Mouse (Mus musculus): ENCODE data around the gene Dpf3. TPM values are rescaled to one million over a fixed set of nuclear protein-coding genes. Genes with fewer than 3 reads are reported as not detected.

Dpf3 gene
- polyA plus RNA-seq, 1 experiment from 2014 or later = 4.2 TPM

DNA sequence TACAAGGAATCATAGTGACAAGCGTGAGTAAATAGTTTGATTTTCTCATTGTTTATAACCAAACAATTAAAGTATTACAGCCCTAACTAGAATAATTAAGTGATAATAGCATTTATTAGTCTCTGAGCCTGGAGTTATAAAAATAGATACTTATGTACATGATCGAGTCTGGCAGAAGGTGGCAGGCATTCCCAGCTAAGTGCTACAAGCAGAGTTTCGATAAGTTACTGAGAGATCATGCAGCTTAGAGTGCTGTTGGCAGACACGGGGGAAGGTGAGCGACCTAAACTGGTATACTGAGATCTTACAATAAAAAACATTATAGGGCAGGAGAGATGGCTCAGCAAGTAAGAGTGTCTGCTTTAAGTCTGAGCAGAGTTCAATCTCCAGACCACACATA, 3.9 kb downstream of the Dpf3 start:
- ATAC-seq (ENCODE audit: insufficient read depth, low FRiP score) = no peak
- Histone ChIP-seq H3K27me3 (ENCODE audit: control insufficient read depth, insufficient read depth, low read length) (peaks cover 15% of the 10 kb centered on the region), H3K36me3 (ENCODE audit: control insufficient read depth, insufficient read depth, low read length) (no peaks in the 10 kb centered on the region), H3K9ac (ENCODE audit: low read length) (no peak overlapping the region), H3K4me1 (ENCODE audit: control insufficient read depth, insufficient read depth, low read length) (peaks cover 6% of the 10 kb centered on the region), H3K4me3 (replicated peaks; ENCODE audit: low read length) (no peak overlapping the region), H3K4me2 (ENCODE audit: low read depth, low read length) (no peak overlapping the region), H3K9me3 (replicated peaks; ENCODE audit: control insufficient read depth, low read length) (no peaks in the 10 kb centered on the region), H3K27ac (ENCODE audit: low read length) (no peak overlapping the region)
- 42% methylated on average over 5 of the region's 5 CpGs for WGBS

DNA sequence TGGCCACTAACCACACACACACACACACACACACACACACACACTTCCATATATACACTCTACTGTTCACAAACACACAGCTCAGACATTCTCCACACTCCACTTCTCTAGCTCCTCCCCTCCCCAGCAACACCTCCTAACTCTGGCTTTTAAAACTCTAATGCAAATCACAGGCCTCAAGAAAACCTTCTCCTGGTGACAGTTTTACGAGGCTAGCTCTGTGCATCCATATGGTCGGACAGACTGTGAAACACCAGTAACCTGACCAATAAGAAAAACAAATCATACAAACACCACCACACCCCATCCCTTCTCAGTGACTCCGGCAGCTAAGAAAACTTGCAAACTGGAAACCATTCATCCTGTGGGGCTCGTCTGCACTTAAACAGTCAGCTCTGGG, 6.1 kb downstream of the Dpf3 start:
- H3K27ac ChIP-seq (ENCODE audit: low read length) = no peak overlapping the region
- ATAC-seq (ENCODE audit: insufficient read depth, low FRiP score) = no peak
- no peak overlapping the region for H3K4me3 ChIP-seq (replicated peaks; ENCODE audit: low read length)
- H3K4me2 ChIP-seq (ENCODE audit: low read depth, low read length) = no peak overlapping the region
- H3K9ac ChIP-seq (ENCODE audit: low read length) = no peak overlapping the region
- H3K4me1 ChIP-seq (ENCODE audit: control insufficient read depth, insufficient read depth, low read length) = peaks cover 4% of the 10 kb centered on the region
- H3K36me3 ChIP-seq (ENCODE audit: control insufficient read depth, insufficient read depth, low read length) = no peaks in the 10 kb centered on the region
- H3K9me3 ChIP-seq (replicated peaks; ENCODE audit: control insufficient read depth, low read length) = no peaks in the 10 kb centered on the region
- peaks cover 15% of the 10 kb centered on the region for H3K27me3 ChIP-seq (ENCODE audit: control insufficient read depth, insufficient read depth, low read length)
- 59% methylated on average over 4 of the region's 4 CpGs for WGBS

DNA sequence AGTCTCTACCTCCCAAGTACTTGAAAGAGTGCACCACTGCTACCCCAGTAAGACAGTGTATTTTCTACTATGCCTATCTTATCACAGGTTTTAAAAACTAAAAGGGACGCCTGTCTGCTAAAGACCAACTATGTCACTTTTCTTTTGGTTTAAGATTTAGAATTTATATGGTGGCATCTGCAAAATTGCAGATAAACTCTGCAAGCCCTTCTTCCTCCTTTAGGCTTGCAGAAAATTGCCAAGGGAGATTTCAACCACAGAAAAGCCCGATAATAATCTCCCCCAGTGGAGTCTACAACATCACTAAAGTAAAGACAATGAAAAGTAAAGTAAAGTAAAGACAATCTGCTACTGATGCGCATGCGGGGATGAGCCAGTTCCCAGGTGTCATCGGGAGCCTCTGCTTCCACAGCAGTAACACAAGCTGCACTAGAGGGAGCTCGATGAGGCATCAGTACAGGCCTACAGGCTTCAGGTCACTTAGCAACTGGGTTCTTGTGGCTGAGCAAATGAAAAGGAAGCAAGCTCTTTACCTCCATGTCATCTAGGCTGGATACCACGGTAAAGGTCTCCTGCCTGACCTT, 7.6 kb downstream of the Dpf3 start:
- Histone ChIP-seq H3K27me3 (ENCODE audit: control insufficient read depth, insufficient read depth, low read length) (peaks cover 12% of the 10 kb centered on the region; the same call in 1 of the 2 replicates), H3K9ac (ENCODE audit: low read length) (no peak overlapping the region), H3K4me2 (ENCODE audit: low read depth, low read length) (no peak overlapping the region), H3K4me1 (ENCODE audit: control insufficient read depth, insufficient read depth, low read length) (no peaks in the 10 kb centered on the region), H3K27ac (ENCODE audit: low read length) (no peak overlapping the region), H3K9me3 (replicated peaks; ENCODE audit: control insufficient read depth, low read length) (no peaks in the 10 kb centered on the region), H3K36me3 (ENCODE audit: control insufficient read depth, insufficient read depth, low read length) (no peaks in the 10 kb centered on the region), H3K4me3 (replicated peaks; ENCODE audit: low read length) (no peak overlapping the region)
- 68% methylated on average over 7 of the region's 7 CpGs for WGBS
- ATAC-seq (ENCODE audit: insufficient read depth, low FRiP score) = no peak

DNA sequence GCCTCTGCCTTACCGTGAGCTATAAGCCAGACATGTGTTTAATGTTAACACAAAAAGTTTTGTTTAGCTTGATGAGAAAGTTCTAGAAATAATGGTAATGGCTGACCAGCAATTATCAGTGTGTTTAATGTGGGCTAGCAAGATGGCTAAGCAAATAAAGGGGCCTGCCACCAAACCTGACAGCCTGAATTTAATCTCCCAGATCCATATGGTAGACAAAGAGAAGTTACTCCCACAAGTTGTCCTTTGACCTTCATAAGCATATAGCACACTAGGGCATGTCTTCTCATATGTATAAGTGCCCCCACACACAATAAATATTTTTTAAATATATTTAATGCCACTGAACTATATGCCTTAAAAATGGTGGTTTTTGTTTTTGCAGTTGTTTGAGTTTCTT, 8.4 kb downstream of the Dpf3 start:
- no peaks in the 10 kb centered on the region for H3K9me3 ChIP-seq (replicated peaks; ENCODE audit: control insufficient read depth, low read length)
- H3K4me1 ChIP-seq (ENCODE audit: control insufficient read depth, insufficient read depth, low read length) = no peaks in the 10 kb centered on the region
- H3K9ac ChIP-seq (ENCODE audit: low read length) = no peak overlapping the region
- peaks cover 4% of the 10 kb centered on the region; the same call in 1 of the 2 replicates for H3K27me3 ChIP-seq (ENCODE audit: control insufficient read depth, insufficient read depth, low read length)
- H3K27ac ChIP-seq (ENCODE audit: low read length) = no peak overlapping the region
- H3K36me3 ChIP-seq (ENCODE audit: control insufficient read depth, insufficient read depth, low read length) = no peaks in the 10 kb centered on the region
- no peak overlapping the region for H3K4me3 ChIP-seq (replicated peaks; ENCODE audit: low read length)
- whole genome bisulfite sequencing = 42% methylated on average over 1 of the region's 1 CpGs
- ATAC-seq (ENCODE audit: insufficient read depth, low FRiP score) = no peak
- no peak overlapping the region for H3K4me2 ChIP-seq (ENCODE audit: low read depth, low read length)

DNA sequence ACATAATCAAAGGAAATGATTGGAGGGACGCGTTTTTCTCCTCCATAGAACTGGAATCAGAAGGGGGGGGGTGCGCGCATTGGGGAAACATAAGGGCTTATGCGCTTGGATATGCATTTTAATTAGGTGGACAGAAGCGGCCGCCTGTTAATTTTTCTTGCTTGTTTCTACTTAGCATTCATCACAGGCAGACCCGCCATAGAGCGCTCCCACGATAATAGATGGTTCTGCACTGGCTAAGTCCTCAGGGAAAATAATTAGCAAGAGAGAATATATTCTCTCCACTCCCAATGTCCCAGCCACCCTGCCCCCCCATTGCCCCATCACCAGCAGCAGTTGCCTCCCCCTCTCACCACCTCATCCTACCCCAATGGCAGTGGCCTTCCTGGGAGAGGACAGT, 11.2 kb downstream of the Dpf3 start:
- 87% methylated on average over 10 of the region's 10 CpGs for WGBS
- H3K9me3 ChIP-seq (replicated peaks; ENCODE audit: control insufficient read depth, low read length) = no peaks in the 10 kb centered on the region
- ATAC-seq (ENCODE audit: insufficient read depth, low FRiP score) = no peak
- no peaks in the 10 kb centered on the region for H3K36me3 ChIP-seq (ENCODE audit: control insufficient read depth, insufficient read depth, low read length)
- no peak overlapping the region for H3K4me2 ChIP-seq (ENCODE audit: low read depth, low read length)
- no peaks in the 10 kb centered on the region for H3K4me1 ChIP-seq (ENCODE audit: control insufficient read depth, insufficient read depth, low read length)
- H3K27ac ChIP-seq (ENCODE audit: low read length) = no peak overlapping the region
- H3K27me3 ChIP-seq (ENCODE audit: control insufficient read depth, insufficient read depth, low read length) = no peaks in the 10 kb centered on the region
- no peak overlapping the region for H3K9ac ChIP-seq (ENCODE audit: low read length)
- H3K4me3 ChIP-seq (replicated peaks; ENCODE audit: low read length) = no peak overlapping the region

DNA sequence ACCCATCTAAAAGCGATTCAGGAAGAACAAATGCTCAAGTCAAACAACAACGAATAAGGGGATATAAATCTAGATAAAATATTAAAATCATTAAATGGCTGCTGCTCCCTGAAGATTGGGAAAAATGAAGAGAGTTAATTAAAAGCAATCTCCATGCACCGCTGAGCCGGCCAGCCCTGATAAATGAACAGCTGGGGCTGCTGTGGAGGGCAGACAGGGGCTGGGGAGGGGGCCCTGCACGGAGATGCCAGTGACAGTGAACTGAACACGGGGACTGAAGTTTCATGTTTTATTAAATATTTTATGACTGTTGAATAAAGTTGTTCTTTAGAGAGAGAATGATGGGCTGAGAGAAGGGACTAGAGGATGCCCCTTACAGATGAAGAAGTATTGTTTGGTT, 12.1 kb downstream of the Dpf3 start:
- H3K4me1 ChIP-seq (ENCODE audit: control insufficient read depth, insufficient read depth, low read length) = no peaks in the 10 kb centered on the region
- no peak for ATAC-seq (ENCODE audit: insufficient read depth, low FRiP score)
- 43% methylated on average over 6 of the region's 6 CpGs for WGBS

DNA sequence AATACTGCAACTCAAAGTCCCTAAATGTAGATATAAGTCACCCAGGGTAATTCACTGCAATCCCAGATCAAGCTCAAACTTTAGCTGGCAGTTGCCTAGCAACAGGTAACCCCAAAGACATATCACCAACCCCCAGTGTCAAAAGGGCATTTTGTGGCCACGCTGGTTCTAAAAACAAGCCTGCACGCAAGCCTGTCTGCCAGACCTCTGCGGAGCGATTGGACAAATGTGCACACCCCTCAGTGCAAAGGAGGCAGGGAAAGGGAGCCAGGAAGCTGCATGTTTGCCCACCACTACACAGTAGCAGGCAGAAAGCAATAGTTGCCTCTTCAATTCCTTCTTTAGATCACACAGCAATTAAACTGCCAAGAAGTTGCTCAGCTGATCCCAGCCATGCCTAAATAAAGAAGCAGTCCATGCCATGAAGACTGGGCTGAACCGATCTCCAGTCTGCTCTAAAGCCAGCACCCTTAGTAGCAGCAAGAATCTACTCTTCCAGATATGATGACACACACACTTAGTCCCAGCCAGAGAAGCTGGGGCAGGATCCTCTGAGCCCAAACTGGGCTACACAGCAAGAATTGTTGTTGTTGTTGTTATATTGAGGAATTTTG, 13.4 kb downstream of the Dpf3 start:
- ATAC-seq (ENCODE audit: insufficient read depth, low FRiP score) = no peak
- Histone ChIP-seq H3K27me3 (ENCODE audit: control insufficient read depth, insufficient read depth, low read length) (no peaks in the 10 kb centered on the region), H3K36me3 (ENCODE audit: control insufficient read depth, insufficient read depth, low read length) (no peaks in the 10 kb centered on the region), H3K4me2 (ENCODE audit: low read depth, low read length) (no peak overlapping the region), H3K4me1 (ENCODE audit: control insufficient read depth, insufficient read depth, low read length) (no peaks in the 10 kb centered on the region), H3K9me3 (replicated peaks; ENCODE audit: control insufficient read depth, low read length) (no peaks in the 10 kb centered on the region), H3K4me3 (replicated peaks; ENCODE audit: low read length) (no peak overlapping the region), H3K27ac (ENCODE audit: low read length) (no peak overlapping the region), H3K9ac (ENCODE audit: low read length) (no peak overlapping the region)
- WGBS = 34% methylated on average over 5 of the region's 5 CpGs

More for the DNA sequence above, 12.1 kb downstream of the Dpf3 start:
- Histone ChIP-seq H3K9ac (ENCODE audit: low read length) (no peak overlapping the region), H3K9me3 (replicated peaks; ENCODE audit: control insufficient read depth, low read length) (no peaks in the 10 kb centered on the region), H3K4me3 (replicated peaks; ENCODE audit: low read length) (no peak overlapping the region), H3K27ac (ENCODE audit: low read length) (no peak overlapping the region), H3K36me3 (ENCODE audit: control insufficient read depth, insufficient read depth, low read length) (no peaks in the 10 kb centered on the region), H3K4me2 (ENCODE audit: low read depth, low read length) (no peak overlapping the region), H3K27me3 (ENCODE audit: control insufficient read depth, insufficient read depth, low read length) (no peaks in the 10 kb centered on the region)

DNA sequence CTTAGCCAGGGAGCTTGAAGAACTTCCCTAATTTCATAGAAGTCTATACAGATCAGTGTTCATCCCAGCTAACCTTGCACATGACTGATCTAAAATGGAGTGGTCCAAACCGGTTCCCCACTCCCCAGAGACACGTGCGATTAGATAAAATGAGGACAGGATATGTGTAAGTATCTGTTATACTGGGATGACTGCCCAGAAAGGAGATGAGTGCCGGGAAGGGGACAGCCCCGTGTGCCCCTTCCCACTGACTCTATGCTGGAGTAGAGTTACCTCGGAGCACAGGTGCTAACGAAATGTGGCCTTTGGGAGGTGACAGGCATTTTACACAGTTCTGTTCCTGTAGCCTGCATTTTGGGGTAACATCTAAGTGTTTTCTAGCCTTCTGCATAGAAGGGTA, 15.8 kb downstream of the Dpf3 start:
- Histone ChIP-seq H3K9ac (ENCODE audit: low read length) (no peak overlapping the region), H3K36me3 (ENCODE audit: control insufficient read depth, insufficient read depth, low read length) (no peaks in the 10 kb centered on the region), H3K27ac (ENCODE audit: low read length) (no peak overlapping the region), H3K4me2 (ENCODE audit: low read depth, low read length) (no peak overlapping the region), H3K27me3 (ENCODE audit: control insufficient read depth, insufficient read depth, low read length) (no peaks in the 10 kb centered on the region), H3K4me3 (replicated peaks; ENCODE audit: low read length) (no peak overlapping the region), H3K9me3 (replicated peaks; ENCODE audit: control insufficient read depth, low read length) (no peaks in the 10 kb centered on the region), H3K4me1 (ENCODE audit: control insufficient read depth, insufficient read depth, low read length) (peaks cover 3% of the 10 kb centered on the region)
- no peak for ATAC-seq (ENCODE audit: insufficient read depth, low FRiP score)
- WGBS = 71% methylated on average over 7 of the region's 7 CpGs

DNA sequence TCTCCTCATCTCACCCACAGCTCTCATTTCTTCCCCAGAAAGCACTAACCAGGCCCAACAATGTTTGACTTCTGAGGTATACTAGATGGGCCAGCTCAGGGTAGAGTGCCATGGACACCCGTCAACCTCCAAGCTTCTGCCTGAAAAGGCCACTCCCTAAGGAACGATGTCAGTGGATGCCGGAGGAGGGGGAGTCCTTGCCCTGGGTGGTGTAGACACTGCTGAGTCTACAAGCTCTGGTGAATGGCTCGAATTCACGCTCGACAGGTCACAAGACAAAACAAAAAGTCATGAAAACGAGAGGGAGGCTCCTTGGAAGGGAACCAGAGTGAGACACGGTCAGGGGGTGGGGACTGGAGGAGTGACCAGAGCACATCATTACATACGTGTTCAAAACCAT, 17.4 kb downstream of the Dpf3 start:
- no peaks in the 10 kb centered on the region for H3K9me3 ChIP-seq (replicated peaks; ENCODE audit: control insufficient read depth, low read length)
- no peak overlapping the region for H3K4me2 ChIP-seq (ENCODE audit: low read depth, low read length)
- H3K4me3 ChIP-seq (replicated peaks; ENCODE audit: low read length) = no peak overlapping the region
- no peak overlapping the region for H3K27ac ChIP-seq (ENCODE audit: low read length)
- peaks cover 6% of the 10 kb centered on the region for H3K4me1 ChIP-seq (ENCODE audit: control insufficient read depth, insufficient read depth, low read length)
- H3K27me3 ChIP-seq (ENCODE audit: control insufficient read depth, insufficient read depth, low read length) = no peaks in the 10 kb centered on the region
- 71% methylated on average over 9 of the region's 9 CpGs for WGBS
- H3K36me3 ChIP-seq (ENCODE audit: control insufficient read depth, insufficient read depth, low read length) = no peaks in the 10 kb centered on the region
- H3K9ac ChIP-seq (ENCODE audit: low read length) = no peak overlapping the region
- ATAC-seq (ENCODE audit: insufficient read depth, low FRiP score) = no peak

All from stomach, embryonic 16.5 days (tissue).